Mouse (Mus musculus): ENCODE measurements around the gene Mrm1.
"Not testable (repeated sequence)": the region's sequence is repeated elsewhere in the genome, so short reads cannot be mapped to it uniquely, and the experiment has no call there.

Gene Mrm1

DNA sequence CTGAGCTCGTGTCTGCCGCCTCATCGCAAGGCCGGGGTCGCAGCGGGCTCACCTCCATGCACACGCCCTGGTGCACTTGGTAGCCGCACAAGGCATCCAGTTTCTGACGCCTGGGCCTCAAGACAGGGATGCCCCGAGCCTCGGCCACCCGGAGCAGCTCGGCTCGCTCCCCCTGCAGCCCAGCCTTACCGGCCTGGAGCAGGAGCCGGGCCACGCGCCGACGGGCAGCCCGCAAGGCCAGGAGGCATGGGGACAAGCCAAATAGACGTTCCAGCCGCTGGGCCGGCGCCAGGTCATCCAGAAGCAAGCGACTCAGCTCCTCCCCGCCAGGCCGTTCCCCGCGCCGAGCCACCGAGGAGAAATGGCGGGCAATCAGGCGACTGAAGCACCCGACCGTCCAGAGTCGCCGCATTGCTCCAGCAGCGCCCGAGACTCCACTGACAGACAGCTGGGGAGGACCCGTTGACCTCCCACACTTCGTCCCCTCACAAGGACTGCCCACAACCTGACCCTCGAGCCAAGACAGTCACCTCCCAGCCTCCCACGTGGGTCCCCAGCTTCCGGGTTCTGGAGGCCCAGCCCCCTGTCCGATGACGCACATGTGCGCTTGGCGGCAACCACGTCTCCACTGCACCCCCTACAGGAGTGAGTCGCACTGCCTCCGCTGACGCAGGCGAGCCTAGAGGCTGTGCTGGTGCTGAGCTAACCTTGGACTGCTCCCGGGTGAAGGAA lies at the start of gene Mrm1:
TSS of gene Mrm1 (minus strand) at position 555 of the 732 bp plus-strand sequence.
- in situ Hi-C loops (cut with MboI; ENCODE audit: low sequenced_read_pairs) = loop anchor here (25.0 kb wide), 1 partner anchor 557 kb away; no protein-coding TSS in a partner anchor

DNA sequence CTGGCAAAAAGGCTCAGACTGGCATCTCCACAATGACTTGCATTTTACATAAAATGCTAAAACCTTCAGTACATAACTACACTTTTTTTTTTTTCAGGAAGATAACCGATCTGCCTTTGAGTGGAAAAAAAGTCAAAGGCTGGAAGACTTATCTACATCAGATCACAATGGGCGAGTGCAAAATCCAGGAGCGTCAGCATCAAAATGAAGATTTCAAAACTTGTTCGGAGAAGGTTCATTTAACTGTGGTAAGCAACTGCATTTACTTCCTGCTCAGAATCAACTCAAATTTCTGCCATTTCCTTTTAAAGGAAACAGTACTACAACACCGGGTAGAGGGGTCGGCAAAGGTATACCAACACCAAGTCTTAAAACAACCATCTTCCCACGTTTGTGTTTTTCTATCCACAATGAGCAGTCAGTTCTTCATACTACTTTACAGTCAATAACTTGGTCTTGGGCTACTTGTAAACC lies 49.5 kb upstream of the Mrm1 start:
- in situ Hi-C loops (cut with MboI; ENCODE audit: low sequenced_read_pairs) = no loop called here

DNA sequence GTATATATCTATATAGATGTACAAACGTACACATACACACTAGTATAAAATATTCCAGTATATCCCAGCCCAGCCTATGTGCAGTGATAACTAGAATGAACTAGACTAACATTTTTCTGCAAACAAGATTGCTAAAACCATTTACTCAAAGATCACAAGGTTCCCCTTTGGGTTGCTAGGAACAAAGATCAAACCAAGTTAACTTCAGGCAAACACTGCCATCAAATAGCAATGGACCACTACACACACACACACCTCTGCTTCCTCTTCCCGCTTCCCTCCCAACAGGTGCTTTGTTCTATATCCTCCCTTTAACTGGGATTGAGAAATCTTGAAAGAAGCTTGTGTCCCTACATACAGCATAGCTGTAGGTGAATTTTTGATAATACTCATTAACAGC lies 48.3 kb upstream of the Mrm1 start:
- in situ Hi-C loops (cut with MboI; ENCODE audit: low sequenced_read_pairs) = no loop called here

DNA sequence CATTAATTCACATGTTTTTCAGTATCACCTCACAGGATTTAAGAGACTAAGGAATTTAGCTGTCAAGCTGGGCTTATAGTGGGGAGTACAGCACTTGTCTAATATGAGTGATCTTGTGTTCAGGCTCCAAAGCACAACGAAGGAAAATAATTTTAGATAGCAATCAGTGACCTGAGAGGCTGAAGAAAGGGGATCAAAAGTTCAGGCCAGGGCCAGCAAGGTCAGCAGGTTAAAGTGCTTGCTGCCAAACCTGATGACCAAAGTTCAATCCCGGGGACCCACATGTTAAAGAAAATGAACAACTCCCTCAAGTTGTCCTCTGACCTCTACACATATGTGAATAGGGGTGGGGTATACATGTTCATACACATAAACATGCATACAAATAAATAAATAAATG lies 46.0 kb upstream of the Mrm1 start:
- in situ Hi-C loops (cut with MboI; ENCODE audit: low sequenced_read_pairs) = no loop called here

DNA sequence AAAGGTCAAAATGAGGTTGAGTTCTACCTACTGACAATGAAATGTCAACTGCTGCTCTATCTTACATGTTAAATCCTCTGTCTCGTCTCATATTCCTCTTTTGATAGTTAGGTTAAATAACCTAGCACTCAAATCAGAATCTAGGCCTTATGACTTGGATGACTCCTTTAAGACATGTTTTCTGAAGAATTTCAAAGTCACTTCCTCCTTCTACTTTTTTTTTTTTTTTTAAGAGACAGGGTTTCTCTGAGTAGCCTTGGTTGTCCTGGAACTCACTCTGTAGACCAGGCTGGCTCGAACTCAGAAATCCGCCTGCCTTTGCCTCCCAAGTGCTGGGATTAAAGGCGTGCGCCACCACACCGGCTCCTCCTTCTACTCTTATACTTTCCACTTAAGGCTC lies 36.0 kb upstream of the Mrm1 start:
- in situ Hi-C loops (cut with MboI; ENCODE audit: low sequenced_read_pairs) = no loop called here

DNA sequence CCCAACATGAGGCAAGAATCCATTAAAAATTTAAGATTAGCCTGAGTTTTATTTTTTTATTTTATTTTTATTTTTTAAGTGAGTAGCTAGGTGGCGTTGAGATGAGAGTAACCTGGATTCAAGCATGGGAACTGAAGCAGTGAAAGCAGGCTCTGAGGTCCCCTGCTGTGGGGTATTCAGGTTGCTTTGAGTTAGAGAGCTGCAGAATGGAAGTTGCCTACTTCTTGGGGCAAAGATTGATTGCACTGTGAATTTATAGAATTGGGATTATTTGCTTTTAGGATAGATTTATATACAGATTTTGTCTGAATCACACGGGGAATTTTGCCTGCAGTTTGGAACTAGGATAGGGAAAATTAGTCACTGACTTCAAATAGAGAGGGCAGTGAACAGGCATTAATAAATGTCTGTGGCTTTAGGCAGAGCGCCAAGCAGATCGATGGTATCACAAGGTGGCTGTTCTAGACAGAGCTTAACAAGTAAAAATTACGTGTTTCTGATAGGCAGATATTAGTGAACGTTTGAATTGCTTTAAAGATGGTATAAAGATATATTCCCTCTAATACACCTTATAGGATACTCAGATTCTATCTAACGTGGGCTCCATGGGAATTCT lies 28.3 kb upstream of the Mrm1 start:
- in situ Hi-C loops (cut with MboI; ENCODE audit: low sequenced_read_pairs) = no loop called here

DNA sequence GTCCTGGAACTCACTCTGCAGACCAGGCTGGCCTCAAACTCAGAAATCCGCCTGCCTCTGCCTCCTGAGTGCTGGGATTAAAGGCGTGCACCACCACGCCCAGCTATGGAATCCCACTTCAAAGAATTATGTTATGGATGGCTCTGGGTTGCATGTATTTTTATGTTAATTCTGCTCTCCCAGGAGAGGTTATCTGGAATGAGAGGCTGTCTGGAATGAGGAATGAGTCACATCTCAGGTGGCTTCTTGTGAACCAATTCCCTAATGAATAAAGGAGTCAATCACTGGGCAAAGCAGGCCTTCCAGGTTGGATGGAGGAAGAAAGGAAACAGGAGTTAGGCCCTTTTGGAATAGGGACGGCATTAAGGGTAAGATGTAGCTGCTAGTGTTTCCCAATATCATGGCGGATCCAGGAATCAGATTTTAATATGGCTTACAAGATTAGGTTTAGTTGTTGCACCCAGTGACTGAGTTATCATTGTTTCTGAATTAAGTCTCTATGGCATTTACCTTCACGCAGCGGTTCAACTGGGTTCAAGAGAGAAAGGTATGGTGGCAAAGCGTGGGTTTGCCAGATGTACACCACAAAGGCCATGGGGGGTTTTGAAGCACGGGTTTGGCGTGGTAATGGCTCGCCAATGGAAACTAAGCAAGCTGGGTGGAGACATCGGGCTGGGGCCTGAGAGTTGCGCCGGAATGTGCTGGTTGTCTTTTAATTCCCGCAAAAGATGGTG lies 27.6 kb upstream of the Mrm1 start:
- in situ Hi-C loops (cut with MboI; ENCODE audit: low sequenced_read_pairs) = no loop called here

DNA sequence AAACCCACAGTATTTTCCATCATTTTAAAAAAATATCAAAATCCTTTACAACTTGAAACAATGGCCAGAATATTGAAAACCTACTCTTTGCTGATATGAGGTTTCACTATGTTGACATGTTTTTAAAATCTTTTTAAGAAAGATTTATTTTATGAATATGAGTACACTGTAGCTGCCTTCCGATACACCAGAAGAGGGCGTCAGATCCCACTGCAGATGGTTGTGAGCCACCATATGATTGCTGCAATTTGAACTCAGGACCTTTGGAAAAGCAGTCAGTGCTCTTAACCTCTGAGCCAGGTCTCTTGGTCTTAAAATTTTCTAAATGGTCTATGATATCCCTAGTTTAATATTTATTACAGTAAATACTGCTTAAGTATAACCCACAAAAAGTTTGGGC lies 20.0 kb upstream of the Mrm1 start:
- in situ Hi-C loops (cut with MboI; ENCODE audit: low sequenced_read_pairs) = no loop called here

DNA sequence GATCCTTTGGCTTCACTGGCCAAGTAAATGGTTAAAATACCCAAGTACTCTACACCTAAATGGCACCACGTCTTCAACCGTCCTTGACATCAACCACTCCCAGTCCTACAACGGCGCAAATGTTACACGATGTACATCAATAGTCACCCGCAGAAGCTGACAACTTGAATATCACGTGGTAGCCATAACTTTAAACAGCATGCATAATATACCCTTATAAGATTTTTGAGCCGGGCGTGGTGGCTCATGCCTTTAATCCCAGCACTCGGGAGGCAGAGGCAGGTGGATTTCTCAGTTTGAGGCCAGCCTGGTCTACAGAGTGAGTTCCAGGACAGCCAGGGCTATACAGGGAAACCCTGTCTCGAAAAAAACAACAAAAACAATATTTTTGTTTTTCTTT lies 10.2 kb upstream of the Mrm1 start:
- in situ Hi-C loops (cut with MboI; ENCODE audit: low sequenced_read_pairs) = not testable (repeated sequence)

DNA sequence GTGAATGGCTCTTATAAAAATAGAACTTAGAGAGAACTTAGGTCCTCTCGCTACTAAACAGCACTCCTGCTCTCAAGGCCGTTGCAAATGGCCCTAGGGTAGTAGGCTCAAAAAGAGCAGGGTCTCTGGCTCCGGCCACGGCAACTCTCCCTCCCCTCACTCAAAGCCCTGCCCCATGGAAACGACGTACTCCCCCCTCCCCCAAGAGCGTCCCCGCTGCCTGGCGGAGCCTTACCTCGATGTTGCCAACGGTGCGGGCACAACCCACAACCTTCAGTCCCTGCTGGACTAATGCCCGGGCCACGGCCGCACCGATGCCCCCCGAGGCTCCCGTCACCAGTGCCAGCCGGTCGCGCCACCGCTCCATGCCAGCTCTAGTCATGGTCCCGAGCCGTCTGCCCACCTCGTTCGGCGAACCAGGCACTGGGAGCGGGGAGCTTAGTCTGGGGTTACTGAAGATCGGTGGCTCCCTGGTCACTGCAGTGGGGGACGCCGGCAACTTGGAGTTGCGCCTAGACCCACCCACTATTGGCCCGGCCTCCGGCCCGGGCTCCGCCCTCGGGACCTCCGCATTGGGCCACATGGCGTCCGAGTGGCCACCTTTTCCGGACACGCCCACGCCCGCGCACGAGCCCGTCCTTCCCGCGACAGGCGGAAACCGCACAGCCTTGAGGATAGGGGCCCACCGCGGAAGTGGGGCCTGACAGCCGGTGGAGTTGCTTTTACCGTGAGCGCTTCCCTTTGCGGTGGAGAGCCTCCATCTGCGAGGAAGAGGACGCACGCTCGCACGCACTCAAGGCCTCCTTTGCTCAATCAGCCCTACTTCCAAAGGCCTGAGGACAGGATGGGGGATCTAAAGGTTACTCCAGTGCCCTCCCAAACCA lies 9.4 kb upstream of the Mrm1 start, which contains the start of gene Dhrs11:
TSS of gene Dhrs11 (minus strand) at position 479 of the 884 bp plus-strand sequence.
- in situ Hi-C loops (cut with MboI; ENCODE audit: low sequenced_read_pairs) = no loop called here

DNA sequence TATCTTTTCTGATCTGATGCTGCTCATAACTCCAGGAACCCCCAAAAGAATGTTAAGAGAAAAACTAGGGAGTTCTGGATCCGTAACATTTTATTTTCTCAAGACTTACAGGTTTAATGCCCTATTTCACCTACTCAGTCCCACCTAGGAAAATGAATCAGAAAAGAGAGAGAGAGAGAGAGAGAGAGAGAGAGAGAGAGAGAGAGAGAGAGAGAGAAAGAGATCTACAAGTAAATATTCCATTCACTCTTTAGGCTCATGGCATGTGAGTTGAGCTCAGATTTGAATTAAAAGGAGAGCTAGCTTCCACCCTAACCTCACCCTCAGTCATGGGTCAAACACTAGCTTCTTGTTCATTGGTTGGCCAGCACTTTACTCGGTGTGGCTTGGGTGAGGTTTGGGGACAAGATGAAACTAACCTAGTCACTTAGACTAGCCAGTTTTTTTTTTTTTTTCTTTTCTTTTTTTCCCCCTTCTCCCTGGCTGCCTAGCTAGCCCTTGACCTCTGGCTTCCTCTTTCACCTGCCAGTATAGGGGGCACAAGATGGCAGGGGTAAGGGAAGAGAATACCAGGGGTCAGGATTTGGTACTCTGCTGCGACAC lies 8.7 kb upstream of the Mrm1 start:
- in situ Hi-C loops (cut with MboI; ENCODE audit: low sequenced_read_pairs) = no loop called here

DNA sequence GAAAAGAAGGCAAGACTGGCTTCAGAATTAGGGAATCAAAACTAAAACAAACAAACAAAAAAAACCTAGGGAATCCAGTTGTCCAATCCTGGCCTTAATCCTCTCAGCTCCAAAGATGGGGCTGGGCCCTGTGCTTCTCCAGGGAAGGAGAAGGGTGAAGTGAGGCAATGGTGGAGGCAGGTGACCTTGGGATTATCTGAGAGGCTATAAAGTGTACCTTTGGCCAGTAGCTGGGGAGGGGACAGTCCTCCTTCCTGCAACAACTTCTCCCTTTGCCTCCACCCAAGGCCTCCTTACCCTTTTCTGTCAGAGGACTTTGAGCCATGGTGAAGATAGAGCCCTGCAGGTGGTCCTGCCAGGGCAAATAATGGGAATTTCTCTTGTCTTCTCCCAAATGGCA lies 8.2 kb upstream of the Mrm1 start:
- in situ Hi-C loops (cut with MboI; ENCODE audit: low sequenced_read_pairs) = no loop called here

DNA sequence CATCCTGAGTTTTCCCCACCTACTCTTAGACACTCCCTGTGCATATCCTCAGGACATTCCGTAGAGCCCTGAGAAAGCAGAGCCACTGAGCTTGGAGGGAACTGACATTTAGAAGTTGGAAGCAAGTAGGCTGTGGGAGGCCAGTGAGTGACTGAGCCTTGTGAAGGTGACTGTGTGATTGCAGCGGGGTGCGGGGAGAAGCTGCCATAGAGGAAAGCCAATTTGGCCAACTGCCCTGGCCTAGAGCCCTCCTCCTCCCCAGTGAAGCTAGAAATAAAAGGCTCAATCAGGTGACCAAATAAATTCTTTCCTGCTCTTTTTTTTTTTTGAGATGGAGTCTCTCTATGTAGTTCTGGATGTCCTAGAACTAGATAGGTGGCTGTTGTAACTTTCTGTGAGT lies 6.9 kb upstream of the Mrm1 start:
- in situ Hi-C loops (cut with MboI; ENCODE audit: low sequenced_read_pairs) = no loop called here

DNA sequence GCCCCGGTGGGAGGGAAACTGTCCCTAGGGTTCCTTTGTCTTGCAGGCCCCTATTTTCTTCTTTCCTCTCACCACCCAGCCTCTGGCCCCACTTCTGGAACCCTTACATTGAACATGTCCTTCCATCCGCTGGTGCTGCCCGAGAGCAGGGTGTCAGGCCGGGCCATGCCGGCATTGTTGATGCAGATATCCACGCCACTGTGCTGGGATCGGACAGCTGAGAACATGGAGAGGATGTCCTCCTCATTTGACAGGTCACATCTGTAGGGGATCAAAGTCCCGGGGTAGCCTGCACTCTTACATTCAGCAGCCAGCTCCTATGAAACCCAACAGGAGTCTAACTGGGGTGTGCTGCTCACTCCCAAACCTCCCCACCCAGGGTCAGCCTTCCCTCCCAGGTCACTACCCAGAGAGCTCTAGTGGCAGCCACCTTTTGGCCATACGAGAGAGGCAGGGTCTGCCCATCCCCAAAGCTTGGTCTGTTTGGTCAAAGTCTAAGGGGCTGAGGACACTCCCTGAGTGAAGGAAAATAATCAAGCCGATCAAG lies 6.0 kb upstream of the Mrm1 start:
- in situ Hi-C loops (cut with MboI; ENCODE audit: low sequenced_read_pairs) = no loop called here

DNA sequence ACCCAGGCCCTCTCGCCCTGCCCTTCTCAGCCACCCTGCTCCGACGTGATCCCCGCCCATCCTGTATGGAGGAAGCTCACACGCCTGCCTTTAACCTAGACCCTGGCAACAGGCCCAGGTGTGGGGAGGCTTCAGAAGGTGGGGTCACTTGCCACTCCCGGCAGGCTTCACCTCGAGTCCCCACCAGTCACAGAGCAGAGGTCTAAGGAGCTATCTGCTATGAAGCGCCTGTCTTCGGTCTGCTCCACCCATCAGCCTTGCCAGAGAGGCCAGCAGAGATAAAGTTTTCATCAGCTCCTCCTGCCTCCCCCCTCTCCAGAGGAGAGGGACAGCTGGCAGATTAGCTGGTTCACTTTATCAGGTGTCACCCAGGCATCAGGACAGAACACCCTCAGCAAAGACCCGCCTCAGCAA lies 4.2 kb upstream of the Mrm1 start:
- in situ Hi-C loops (cut with MboI; ENCODE audit: low sequenced_read_pairs) = loop anchor here (25.0 kb wide), 1 partner anchor 561 kb away; no protein-coding TSS in a partner anchor

DNA sequence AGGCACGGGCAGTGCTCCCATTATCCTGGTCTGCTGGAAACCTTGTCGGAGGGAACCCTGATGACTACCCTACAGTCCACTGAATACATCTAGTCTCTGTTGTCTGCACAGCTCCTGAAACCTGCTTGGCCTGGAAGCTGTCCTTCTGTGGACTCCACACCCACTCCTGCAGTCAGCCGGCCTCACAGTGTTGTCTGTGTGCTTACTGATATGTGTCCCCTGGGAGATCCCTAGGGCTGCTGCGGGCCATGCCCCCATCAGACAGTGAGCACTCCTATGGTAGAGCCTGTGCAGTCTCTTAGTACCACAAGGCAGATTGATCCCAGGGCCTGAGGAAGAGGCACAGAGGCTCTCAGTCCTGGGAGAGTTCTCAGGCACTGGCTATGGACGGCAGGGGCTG lies 3.2 kb upstream of the Mrm1 start:
- in situ Hi-C loops (cut with MboI; ENCODE audit: low sequenced_read_pairs) = loop anchor here (25.0 kb wide), 1 partner anchor 560 kb away; no protein-coding TSS in a partner anchor

DNA sequence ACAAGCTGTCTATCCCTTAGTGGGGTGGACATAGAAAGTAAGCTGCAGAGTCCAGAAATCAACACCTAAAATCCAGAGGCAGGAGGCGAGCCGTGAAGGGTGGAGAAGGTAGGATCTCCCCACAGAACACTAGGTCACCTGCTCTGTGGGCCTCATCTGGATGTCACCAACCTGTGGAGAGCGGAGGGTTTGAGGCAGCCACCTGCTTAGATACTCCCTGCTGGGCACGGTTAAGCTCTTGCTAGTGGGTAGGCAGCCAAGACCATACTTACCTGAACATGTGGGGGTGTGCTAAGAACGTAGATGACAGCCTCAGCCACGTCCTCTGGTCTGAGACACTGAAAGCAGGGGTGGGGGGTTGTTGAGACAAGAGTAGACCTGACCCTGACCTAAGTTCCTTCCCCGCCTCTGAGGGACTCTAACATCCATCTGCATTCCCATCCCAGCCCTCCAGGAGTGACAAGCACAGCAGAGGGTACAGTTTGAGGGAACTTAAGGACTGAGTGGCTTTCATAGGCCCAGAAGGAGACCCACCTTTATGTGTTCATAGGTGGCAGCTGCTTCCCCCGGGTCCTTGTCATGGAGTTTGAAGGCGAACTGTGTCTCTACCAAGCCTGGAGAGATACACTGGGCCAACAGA lies 1.9 kb upstream of the Mrm1 start:
- in situ Hi-C loops (cut with MboI; ENCODE audit: low sequenced_read_pairs) = loop anchor here (25.0 kb wide), 1 partner anchor 559 kb away; no protein-coding TSS in a partner anchor

DNA sequence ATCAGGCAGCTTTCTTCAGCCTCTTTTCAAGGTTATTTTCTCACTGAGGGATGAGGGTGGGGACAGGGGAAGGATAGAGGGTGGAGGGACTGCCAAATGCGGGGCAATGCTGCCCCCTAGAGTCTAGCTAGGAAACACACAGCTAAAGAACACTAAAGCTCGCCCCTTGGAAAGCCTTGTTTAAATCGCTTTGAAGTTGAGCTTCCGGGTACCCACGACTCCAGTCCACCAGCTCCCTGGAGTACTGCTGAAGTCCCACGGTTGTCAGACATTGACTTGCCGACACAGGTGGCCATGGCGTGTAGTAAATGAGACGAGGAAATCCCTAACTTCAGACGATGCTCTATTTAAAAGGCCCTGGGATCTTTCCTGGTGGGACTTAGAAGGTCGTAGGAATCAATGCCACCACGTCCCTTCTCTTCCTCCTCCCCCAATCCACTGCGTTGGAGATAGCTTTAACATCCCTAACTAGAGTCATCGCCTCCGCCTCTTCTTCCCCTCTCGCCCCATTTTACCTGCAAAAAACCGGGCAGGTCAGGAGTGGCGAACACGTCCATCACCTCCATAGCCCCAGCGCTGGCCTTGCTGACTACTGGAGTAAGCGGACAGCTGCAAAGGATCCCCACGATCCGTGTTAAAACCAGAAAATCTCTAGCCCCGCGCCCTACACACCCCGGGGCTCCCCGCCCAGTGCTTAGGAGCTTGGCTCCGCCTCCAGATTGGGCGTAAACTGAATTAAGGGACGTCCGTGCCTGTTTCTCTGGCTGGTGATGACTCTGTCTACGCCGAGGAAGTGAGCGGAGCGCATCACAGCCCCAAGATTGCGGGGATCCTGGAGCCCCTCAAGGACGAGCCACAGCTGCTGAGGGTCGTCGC lies 992 bp downstream of the Mrm1 start:
- in situ Hi-C loops (cut with MboI; ENCODE audit: low sequenced_read_pairs) = loop anchor here (25.0 kb wide), 1 partner anchor 556 kb away; no protein-coding TSS in a partner anchor
